Mouse (Mus musculus) erythroblast, embryonic 14.5 days (primary cell): ENCODE results near the gene Col27a1. TPM values are rescaled to one million over a fixed set of nuclear protein-coding genes. Genes with fewer than 3 reads are reported as not detected.

ENCODE experiments used
- H3K27me3 ChIP-seq: 2 replicates; pipeline ENCODE4 v1.6.1; 2012; ENCODE audit warnings: inconsistent platforms; ENCODE audit not compliant: control insufficient read depth
- H3K36me3 ChIP-seq: 2 replicates; pipeline ENCODE4 v1.6.1; 2012; ENCODE audit warnings: mild to moderate bottlenecking, inconsistent platforms; ENCODE audit not compliant: control insufficient read depth
- H3K4me1 ChIP-seq: 2 replicates; pipeline ENCODE4 v1.6.1; 2012; ENCODE audit warnings: inconsistent platforms; ENCODE audit not compliant: control insufficient read depth
- H3K4me3 ChIP-seq: replicated peaks from 2 replicates; pipeline ENCODE3; 2012; ENCODE audit warnings: moderate library complexity, mild to moderate bottlenecking, inconsistent platforms
- H3K9me3 ChIP-seq: 2 replicates; pipeline ENCODE4 v1.6.1; 2012; ENCODE audit warnings: low read length, inconsistent platforms, mixed read lengths; ENCODE audit not compliant: control insufficient read depth
- GATA1 ChIP-seq: IDR thresholded peaks from 2 replicates; pipeline ENCODE4 v1.6.1; 2012; ENCODE audit warnings: low read length, inconsistent platforms, mixed read lengths
- TAL1 ChIP-seq: IDR thresholded peaks from 3 replicates; pipeline ENCODE4 v1.6.1; 2012; ENCODE audit warnings: low read length, inconsistent platforms, mixed read lengths
- polyA plus RNA-seq: library from polyadenylated mRNA; stranded (reverse); fragments of >175 nt; gene quantifications from 2 replicates; pipeline ENCODE4 v1.2.3, GENCODE M21; 2012

The Col27a1 gene
- polyA plus RNA-seq, 1 experiment, result 0.01 TPM

GRCm38 (mm10) chr4:63194366-63194765 is 19.4 kb upstream of the Col27a1 start:
- TF ChIP-seq GATA1 (no peak), TAL1 (no peak)
- no peaks in the 10 kb centered on the region for H3K9me3 ChIP-seq

GRCm38 (mm10) chr4:63199366-63199765 is 14.4 kb upstream of the Col27a1 start:
- H3K9me3 ChIP-seq, result no peaks in the 10 kb centered on the region
- no peaks in the 10 kb centered on the region for H3K4me1 ChIP-seq
- H3K4me3 ChIP-seq, result no peak overlapping the region
- no peaks in the 10 kb centered on the region for H3K36me3 ChIP-seq
- TF ChIP-seq GATA1, result no peak
- TF ChIP-seq TAL1, result no peak
- H3K27me3 ChIP-seq, result no peaks in the 10 kb centered on the region

More at GRCm38 (mm10) chr4:63194366-63194765, 19.4 kb upstream of the Col27a1 start:
- Histone ChIP-seq H3K4me1 (no peaks in the 10 kb centered on the region), H3K36me3 (no peaks in the 10 kb centered on the region), H3K4me3 (no peak overlapping the region), H3K27me3 (no peaks in the 10 kb centered on the region)

GRCm38 (mm10) chr4:63203874-63204273 is 9.9 kb upstream of the Col27a1 start:
- Histone ChIP-seq H3K4me3 (no peak overlapping the region), H3K36me3 (no peaks in the 10 kb centered on the region), H3K4me1 (no peaks in the 10 kb centered on the region), H3K27me3 (no peaks in the 10 kb centered on the region), H3K9me3 (no peaks in the 10 kb centered on the region)
- TF ChIP-seq TAL1 (no peak), GATA1 (no peak)

GRCm38 (mm10) chr4:63205583-63205982 is 8.2 kb upstream of the Col27a1 start:
- Histone ChIP-seq H3K4me3 (no peak overlapping the region), H3K27me3 (no peaks in the 10 kb centered on the region), H3K36me3 (no peaks in the 10 kb centered on the region), H3K4me1 (no peaks in the 10 kb centered on the region), H3K9me3 (no peaks in the 10 kb centered on the region)
- TF ChIP-seq GATA1, result no peak
- TF ChIP-seq TAL1, result no peak

- Histone ChIP-seq H3K27me3 (peaks cover 43% of the 10 kb centered on the region), H3K4me3 (peak overlapping the region; percentile 50), H3K9me3 (no peaks in the 10 kb centered on the region), H3K36me3 (no peaks in the 10 kb centered on the region), H3K4me1 (no peaks in the 10 kb centered on the region)
- TF ChIP-seq GATA1 (no peak), TAL1 (no peak)
Measured at GRCm38 (mm10) chr4:63215185-63215992, 1.6 kb downstream of the Col27a1 start.

GRCm38 (mm10) chr4:63215993-63216531 is 2.3 kb downstream of the Col27a1 start:
- H3K4me3 ChIP-seq, result peak overlapping the region; percentile 50
- no peak for TF ChIP-seq GATA1
- TF ChIP-seq TAL1, result no peak
- no peaks in the 10 kb centered on the region for H3K9me3 ChIP-seq
- H3K36me3 ChIP-seq, result no peaks in the 10 kb centered on the region; the same call in 1 of the 2 replicates
- peaks cover 43% of the 10 kb centered on the region for H3K27me3 ChIP-seq
- H3K4me1 ChIP-seq, result no peaks in the 10 kb centered on the region

- Histone ChIP-seq H3K27me3 (peaks cover 43% of the 10 kb centered on the region), H3K9me3 (no peaks in the 10 kb centered on the region), H3K4me3 (peak overlapping the region; percentile 50), H3K4me1 (no peaks in the 10 kb centered on the region), H3K36me3 (no peaks in the 10 kb centered on the region; the same call in 1 of the 2 replicates)
- TF ChIP-seq TAL1, result no peak
- no peak for TF ChIP-seq GATA1
Measured at GRCm38 (mm10) chr4:63216566-63216965, 2.8 kb downstream of the Col27a1 start.

- TF ChIP-seq TAL1 (no peak), GATA1 (no peak)
- no peaks in the 10 kb centered on the region; the same call in 1 of the 2 replicates for H3K36me3 ChIP-seq
- H3K27me3 ChIP-seq, result peaks cover 43% of the 10 kb centered on the region
- no peaks in the 10 kb centered on the region for H3K9me3 ChIP-seq
- H3K4me3 ChIP-seq, result no peak overlapping the region
- H3K4me1 ChIP-seq, result no peaks in the 10 kb centered on the region
Measured at GRCm38 (mm10) chr4:63217513-63217912, 3.7 kb downstream of the Col27a1 start.

GRCm38 (mm10) chr4:63219059-63219458 is 5.3 kb downstream of the Col27a1 start:
- TF ChIP-seq GATA1, result no peak
- TF ChIP-seq TAL1, result no peak
- H3K4me1 ChIP-seq, result no peaks in the 10 kb centered on the region
- no peaks in the 10 kb centered on the region; the same call in 1 of the 2 replicates for H3K36me3 ChIP-seq
- peaks cover 32% of the 10 kb centered on the region for H3K27me3 ChIP-seq
- H3K9me3 ChIP-seq, result no peaks in the 10 kb centered on the region
- H3K4me3 ChIP-seq, result no peak overlapping the region
